Mouse (Mus musculus): ENCODE measurements around the gene Map2k2.
"Not testable (repeated sequence)": the region's sequence is repeated elsewhere in the genome, so short reads cannot be mapped to it uniquely, and the experiment has no call there.

Map2k2 gene

DNA sequence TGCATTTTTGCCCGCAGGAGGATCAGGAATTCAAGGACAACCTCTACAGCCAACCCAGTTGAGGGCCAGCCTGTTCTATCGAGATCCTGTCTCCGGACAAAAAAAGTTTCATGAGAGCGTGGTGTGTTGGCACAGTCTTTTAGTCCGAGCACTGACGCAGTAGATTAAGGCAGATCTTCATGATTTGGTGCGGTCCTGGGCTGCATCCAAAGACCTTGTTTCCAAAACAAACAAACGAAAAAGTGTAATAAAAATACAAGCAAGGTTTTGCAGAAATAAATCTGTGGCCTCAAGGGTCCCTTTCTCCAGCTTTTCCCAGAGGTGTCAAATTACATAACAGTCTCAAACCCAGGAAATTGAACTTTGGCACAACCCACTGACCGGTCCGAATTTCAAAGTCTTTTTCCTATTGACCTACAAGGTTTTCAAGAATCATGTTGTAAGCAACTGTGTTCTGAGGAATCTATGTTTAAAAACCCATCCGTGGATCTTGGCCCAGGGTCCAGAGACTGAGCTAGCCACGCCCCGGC lies 70.3 kb downstream of the Map2k2 start:
- DNase-seq (ENCODE audit: low read depth, low spot score), result no peak

DNA sequence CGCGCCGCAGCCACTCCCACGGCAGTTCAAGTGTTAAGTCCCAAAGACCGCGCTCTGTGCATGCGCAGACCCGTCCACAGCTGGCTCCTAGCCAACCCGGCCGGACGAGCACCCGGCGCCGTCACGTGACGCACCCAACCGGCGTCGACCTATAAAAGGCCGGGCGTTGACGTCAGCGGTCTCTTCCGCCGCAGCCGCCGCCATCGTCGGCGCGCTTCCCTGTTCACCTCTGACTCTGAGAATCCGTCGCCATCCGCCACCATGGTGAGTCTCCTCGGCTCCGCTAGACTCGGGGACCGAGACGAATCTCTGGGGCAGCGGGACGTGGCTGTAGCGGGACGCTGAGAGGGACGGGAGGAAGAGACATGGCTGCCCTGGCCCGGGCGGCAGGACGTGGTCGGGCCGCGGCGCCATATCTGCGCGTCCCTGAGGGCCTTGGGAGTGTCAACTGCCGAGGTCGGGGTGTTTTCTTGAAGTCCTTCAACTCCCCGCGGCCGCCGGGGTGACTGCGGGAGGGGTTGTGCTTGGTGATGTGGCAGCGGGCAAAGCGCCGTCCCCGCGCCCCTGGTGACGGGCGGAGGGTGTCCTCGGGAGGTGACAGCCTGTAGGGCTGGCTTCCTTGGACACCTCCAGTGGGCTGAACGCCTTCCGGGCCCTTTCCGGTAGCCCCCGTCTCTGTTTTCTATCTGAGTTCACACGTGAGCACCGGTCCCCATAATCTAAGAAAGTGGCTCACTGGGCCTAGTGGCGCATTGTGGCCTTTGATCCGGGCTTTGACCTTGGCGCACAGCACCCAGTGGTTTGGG lies 71.0 kb downstream of the Map2k2 start, which contains the start of gene Eef2:
Eef2 (plus strand) TSS at position 166 of the 806 bp plus-strand sequence.
- DNase-seq (ENCODE audit: low read depth, low spot score), result peak; percentile 99

DNA sequence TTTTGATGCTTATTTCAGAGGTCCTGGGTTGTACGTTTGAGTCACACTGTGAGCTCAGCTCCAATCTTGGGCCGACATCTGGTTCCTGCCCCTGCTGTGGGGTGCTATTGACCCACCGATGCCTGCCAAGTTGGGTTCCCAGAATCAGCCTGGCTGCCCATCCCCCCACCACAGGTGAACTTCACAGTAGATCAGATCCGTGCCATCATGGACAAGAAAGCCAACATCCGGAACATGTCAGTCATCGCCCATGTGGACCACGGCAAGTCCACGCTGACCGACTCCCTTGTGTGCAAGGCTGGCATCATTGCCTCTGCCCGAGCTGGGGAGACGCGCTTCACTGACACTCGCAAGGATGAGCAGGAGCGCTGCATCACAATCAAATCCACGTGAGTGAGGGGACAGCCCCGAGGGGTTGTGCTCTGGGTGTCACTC lies 71.8 kb downstream of the Map2k2 start:
- DNase-seq (ENCODE audit: low read depth, low spot score), result peak; percentile 51

DNA sequence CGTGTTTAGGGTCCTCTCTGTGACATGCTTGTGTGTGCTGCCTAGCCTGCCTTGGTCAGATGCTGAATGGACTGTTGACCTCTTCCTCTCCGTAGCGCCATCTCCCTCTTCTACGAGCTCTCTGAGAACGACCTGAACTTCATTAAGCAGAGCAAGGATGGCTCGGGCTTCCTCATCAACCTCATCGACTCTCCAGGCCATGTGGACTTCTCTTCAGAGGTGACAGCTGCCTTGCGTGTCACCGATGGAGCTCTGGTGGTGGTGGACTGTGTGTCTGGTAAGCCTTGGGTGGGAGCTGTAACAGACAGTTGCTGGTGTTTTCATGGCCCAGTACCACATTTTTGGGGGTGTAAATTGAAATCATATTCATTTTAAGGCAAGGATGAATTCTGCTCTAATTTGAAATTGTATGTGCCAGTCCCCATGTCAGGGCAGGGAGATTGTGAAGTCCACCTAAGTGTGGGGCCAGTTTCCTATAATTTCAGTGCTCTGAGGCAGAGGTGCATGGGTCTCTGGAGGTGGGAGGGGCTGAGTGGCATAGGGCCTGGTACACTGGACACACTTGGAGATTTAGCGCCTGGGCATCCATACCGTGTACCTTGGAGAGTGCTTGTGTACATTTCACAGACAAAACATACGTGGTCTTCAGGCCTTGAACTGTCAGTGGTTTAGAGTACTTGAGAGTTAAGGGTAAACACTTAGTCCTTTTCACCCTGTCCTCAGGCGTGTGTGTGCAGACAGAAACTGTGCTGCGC lies 72.4 kb downstream of the Map2k2 start:
- DNase-seq (ENCODE audit: low read depth, low spot score), result no peak

DNA sequence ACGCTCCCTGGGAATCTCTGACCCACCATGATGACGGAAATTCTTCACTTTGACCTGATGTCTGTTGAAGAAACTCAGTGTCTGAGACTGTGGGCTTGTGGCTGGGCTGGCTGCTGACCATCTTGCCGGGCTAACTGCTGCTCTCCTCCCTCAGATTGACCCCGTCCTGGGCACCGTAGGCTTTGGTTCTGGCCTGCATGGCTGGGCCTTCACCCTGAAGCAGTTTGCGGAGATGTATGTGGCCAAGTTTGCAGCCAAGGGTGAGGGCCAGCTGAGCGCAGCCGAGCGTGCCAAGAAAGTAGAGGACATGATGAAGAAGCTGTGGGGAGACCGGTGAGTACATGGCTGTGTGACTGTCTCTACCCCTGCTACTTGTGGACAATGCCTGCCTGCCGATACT lies 73.2 kb downstream of the Map2k2 start:
- no peak for DNase-seq (ENCODE audit: low read depth, low spot score)

DNA sequence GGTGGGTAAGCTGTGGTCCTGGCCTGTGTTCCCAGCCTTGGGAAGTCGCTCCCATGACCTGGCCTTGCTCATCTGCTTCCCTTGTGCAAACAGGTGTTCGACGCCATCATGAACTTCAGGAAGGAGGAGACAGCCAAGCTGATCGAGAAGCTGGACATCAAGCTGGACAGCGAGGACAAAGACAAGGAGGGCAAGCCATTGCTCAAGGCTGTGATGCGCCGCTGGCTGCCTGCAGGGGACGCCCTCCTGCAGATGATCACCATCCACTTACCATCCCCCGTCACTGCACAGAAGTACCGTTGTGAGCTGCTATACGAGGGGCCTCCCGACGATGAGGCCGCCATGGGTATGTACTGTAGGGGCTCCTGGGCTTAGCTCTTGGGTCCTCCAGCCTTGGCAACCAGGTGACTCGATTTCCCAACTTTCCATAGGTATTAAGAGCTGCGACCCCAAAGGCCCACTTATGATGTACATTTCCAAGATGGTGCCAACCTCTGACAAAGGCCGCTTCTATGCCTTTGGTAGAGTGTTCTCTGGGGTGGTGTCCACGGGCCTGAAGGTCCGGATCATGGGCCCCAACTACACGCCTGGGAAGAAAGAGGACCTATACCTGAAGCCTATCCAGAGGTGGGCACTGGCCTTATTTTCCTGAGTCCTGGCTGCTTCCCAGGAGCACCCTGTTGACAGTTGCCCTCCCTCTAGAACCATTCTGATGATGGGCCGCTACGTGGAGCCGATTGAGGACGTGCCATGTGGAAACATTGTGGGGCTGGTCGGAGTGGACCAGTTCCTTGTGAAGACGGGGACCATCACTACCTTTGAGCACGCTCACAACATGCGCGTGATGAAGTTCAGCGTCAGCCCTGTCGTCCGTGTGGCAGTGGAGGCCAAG lies 74.0 kb downstream of the Map2k2 start:
- DNase-seq (ENCODE audit: low read depth, low spot score), result no peak

DNA sequence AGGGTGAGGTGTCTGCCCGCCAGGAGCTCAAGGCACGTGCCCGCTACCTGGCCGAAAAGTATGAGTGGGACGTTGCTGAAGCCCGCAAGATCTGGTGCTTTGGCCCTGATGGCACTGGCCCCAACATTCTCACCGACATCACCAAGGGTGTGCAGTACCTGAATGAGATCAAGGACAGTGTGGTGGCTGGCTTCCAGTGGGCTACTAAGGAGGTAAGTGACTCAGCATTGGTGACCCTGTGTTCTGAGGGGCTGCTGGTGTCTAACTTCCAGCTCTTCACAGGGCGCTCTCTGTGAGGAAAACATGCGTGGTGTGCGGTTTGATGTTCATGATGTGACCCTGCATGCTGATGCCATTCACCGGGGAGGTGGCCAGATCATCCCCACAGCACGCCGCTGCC lies 75.2 kb downstream of the Map2k2 start:
- no peak for DNase-seq (ENCODE audit: low read depth, low spot score)

DNA sequence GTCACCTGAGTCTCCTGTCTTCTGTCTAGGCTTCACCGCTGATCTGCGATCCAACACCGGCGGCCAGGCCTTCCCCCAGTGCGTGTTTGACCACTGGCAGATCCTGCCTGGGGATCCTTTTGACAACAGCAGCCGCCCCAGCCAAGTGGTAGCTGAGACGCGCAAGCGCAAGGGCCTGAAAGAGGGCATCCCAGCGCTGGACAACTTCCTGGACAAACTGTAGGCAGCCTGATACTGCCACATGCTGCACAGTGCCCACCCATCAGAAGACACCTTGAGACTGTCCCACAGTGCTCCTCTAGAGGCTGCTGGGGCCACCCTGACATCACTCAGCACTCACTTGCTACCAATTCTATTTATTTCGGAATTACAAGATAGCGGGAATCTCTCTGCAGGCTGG lies 76.1 kb downstream of the Map2k2 start:
- DNase-seq (ENCODE audit: low read depth, low spot score), result not testable (repeated sequence)

DNA sequence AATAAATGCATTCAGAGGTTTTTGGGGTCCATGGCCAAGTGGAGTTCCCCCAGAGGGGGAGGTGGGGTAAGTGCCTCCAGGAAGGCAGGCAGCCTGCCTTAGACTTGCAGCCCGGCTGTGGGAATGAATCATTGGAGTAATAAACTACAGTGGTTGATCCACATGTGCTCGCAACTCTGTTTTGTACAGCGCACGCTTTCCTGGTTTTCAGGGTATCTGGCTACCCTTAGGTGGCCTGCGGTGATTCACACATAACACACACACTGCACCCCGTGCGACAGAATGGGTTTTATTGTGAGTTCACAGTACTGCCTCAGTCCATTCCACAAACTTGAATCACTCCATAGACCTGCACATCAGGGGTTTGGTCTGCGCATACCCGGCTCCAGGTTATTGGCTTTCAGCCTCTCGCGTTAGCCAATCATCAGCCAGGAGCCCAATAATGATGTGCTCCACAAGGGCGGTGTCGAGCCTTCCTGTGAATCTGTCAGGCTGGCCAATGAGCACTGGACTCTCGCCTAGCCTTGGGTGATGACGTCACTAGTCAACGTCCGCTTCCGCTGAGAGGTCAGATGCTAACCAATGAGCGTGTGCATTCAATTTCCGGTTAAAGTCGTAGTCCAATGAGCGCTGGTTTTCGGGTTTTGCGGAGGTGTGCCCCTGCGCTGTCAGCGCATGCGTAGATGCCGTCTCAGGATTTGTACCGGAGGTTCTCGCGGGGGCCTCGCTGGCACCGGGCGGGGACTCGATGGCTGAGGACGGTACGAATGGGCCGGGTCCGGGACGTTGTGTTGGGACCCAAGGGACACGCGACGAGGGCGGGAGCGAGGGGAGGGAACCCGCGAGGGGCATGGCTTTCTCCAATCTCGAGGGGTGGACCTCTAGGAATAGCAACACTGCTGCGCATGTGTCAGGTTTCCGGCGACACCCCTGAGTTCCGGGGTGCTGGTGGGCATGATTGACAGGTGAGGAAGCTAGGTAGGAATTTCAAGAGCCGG lies 76.9 kb downstream of the Map2k2 start, which contains the start of gene Dapk3:
Dapk3 (plus strand) TSS at position 670 of the 998 bp plus-strand sequence.
- peak; percentile 99 for DNase-seq (ENCODE audit: low read depth, low spot score)
